Mouse (Mus musculus) stomach, embryonic 16.5 days (tissue): Measurements from ENCODE around the gene Nme4. TPM values are rescaled to one million over a fixed set of nuclear protein-coding genes. Genes with fewer than 3 reads are reported as not detected.

Experiments used
- ATAC-seq: fragments of 200-750 bp; cut with Nextera tagmentation; 2 replicates; pipeline ENCODE4 v1.8.0; 2017; ENCODE audit warnings: moderate number of reproducible peaks, moderate TSS enrichment; ENCODE audit not compliant: insufficient read depth, low FRiP score
- H3K27ac ChIP-seq: fragments of 300-500 bp; sonication (generic); 2 replicates; pipeline ENCODE4 v1.5.1; 2014; ENCODE audit warnings: low read length
- H3K27me3 ChIP-seq: fragments of 300-500 bp; sonication (generic); 2 replicates; pipeline ENCODE4 v1.6.1; 2014; ENCODE audit warnings: low read length, control low read depth, mixed read lengths; ENCODE audit not compliant: control insufficient read depth, insufficient read depth
- H3K36me3 ChIP-seq: fragments of 300-500 bp; sonication (generic); 2 replicates; pipeline ENCODE4 v1.6.1; 2014; ENCODE audit warnings: low read length; ENCODE audit not compliant: control insufficient read depth, insufficient read depth
- H3K4me1 ChIP-seq: fragments of 300-500 bp; sonication (generic); 2 replicates; pipeline ENCODE4 v1.6.1; 2014; ENCODE audit warnings: low read length, control low read depth, mixed read lengths; ENCODE audit not compliant: control insufficient read depth, insufficient read depth
- H3K4me2 ChIP-seq: fragments of 300-500 bp; sonication (generic); 2 replicates; pipeline ENCODE4 v1.6.1; 2014; ENCODE audit warnings: low read depth, low read length, mixed read lengths
- H3K4me3 ChIP-seq: fragments of 300-500 bp; sonication (generic); replicated peaks from 2 replicates; pipeline ENCODE4 v1.5.1; 2014; ENCODE audit warnings: mild to moderate bottlenecking, low read length
- H3K9ac ChIP-seq: fragments of 300-500 bp; sonication (generic); 2 replicates; pipeline ENCODE4 v1.6.1; 2014; ENCODE audit warnings: low read length
- H3K9me3 ChIP-seq: fragments of 300-500 bp; sonication (generic); replicated peaks from 2 replicates; pipeline ENCODE4 v1.6.1; 2016; ENCODE audit warnings: low read length, control low read depth; ENCODE audit not compliant: control insufficient read depth
- WGBS: fragments of 180-500 bp; shearing (Covaris S2); extraction: QIAGEN DNeasy Blood & Tissue Kit; methylation state at CpG from one replicate; pipeline ENCODE4 v1.1.7; 2014; 5-methylcytosine and 5-hydroxymethylcytosine counted together
- polyA plus RNA-seq: library from polyadenylated mRNA; unstranded; fragments of >200 nt; fragmentation: Nextera tagmentation; extraction: Ambion mirVana; gene quantifications from 2 replicates; pipeline ENCODE4 v1.2.1, GENCODE M21; 2015

Gene Nme4
- polyA plus RNA-seq, 1 experiment from 2014 or later: 67.7 TPM

DNA sequence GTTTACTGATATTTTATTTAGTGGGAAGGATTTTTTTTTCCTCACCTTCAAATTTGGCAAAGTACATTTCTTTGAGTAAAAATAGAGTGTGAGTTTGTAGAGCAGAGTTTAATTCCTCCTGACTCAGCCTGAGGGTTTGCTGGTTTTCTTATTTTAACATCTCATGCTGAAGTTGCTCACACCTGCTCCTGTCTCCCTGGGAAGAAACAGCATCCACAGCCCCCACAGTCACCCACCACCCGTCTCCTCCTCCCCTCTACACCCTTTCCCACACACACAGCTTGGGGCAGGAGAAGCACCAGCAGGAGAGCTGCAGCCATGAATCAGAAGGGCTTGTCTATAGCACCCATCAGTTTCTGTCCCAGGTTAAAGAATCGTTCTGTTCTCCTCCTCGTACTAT lies 20.2 kb downstream of the Nme4 start:
- 62% methylated on average over 3 of the region's 3 CpGs for WGBS
- Histone ChIP-seq H3K27me3 (no peaks in the 10 kb centered on the region), H3K36me3 (no peaks in the 10 kb centered on the region), H3K9ac (no peak overlapping the region), H3K4me1 (no peaks in the 10 kb centered on the region), H3K9me3 (no peaks in the 10 kb centered on the region), H3K4me3 (no peak overlapping the region), H3K27ac (no peak overlapping the region), H3K4me2 (no peak overlapping the region)
- no peak for ATAC-seq

DNA sequence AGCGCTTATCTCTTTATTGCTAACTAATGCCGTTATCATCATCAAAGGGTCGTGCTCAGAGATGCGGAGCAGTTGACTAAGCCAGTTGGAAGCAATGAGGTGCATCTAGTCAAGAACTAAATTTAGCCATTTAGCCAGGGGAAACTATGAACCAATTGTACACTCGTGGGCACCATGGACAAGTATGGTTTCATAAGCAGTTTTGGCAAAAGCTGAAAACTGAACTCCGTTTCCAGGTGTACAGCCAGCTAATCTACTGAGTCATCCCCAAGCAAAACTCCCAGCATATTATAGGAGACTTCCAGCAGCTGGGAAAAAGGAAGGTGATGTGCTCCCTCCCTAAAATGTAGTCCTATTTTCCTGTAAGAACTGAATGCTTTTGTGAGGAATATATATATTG lies 25.3 kb downstream of the Nme4 start:
- no peaks in the 10 kb centered on the region for H3K36me3 ChIP-seq
- peak overlapping the region; percentile 85 for H3K4me3 ChIP-seq
- WGBS: 30% methylated on average over 6 of the region's 6 CpGs
- no peak overlapping the region for H3K27ac ChIP-seq
- no peaks in the 10 kb centered on the region for H3K27me3 ChIP-seq
- H3K4me2 ChIP-seq: peak overlapping the region; percentile 99
- H3K9me3 ChIP-seq: no peaks in the 10 kb centered on the region
- H3K4me1 ChIP-seq: peaks cover 31% of the 10 kb centered on the region
- peak overlapping the region; percentile 90 for H3K9ac ChIP-seq
- ATAC-seq: no peak

DNA sequence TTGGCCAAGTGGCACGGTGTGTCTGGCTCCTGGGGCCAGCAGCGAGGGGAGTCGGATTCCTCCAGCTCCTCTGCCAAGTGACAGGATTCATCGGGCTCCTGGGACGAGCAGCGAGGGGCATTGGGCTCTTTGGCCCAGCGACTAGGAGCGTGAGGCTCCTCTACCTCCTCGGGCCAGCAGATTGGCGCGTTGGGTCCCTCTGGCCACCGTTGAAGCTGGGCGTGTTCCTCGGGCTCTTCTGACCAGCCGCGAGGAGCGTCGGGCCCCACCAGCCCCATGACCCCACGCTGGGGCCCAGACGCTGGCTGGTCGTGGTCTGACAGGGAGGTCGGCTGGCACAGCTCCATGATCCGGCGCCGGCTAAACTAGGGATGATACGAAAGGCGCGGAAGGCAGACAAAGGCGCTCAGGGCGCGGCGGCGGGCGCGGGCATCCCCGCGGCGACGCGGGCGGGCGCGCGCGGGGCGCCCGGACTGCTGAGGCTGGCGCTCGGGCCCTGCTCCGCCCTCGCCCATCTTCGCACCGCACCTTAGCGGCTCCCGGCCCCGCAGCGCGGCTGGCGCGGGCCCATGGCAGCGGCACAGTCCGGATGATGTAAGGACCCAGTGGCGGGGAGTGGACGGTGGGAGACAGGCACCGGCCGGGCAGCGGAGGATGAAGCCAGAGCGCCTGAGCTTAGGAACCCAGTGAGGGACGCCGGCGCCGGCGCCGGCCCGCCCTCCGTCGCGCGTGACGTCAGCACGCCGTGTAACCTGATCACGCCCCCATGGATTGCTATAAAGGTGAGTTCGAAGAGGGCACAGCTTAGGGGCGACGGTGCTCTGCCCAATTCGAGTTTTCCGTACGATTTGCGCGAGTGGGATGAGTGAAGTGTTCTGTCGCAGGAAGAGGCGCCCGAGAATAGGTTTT lies 26.3 kb downstream of the Nme4 start, which contains the start of gene Rab11fip3:
TSS of gene Rab11fip3 (minus strand) at position 725 of the 909 bp plus-strand sequence.
- under 1% methylated on average over 92 of the region's 94 CpGs for WGBS
- Histone ChIP-seq H3K9me3 (no peaks in the 10 kb centered on the region), H3K9ac (peak within 1 kb of the TSS; percentile 90), H3K36me3 (no peaks in the 10 kb centered on the region), H3K27ac (peak within 1 kb of the TSS; percentile 62; the same call in 1 of the 2 replicates), H3K4me1 (peaks cover 31% of the 10 kb centered on the region), H3K27me3 (no peaks in the 10 kb centered on the region), H3K4me2 (peak within 1 kb of the TSS; percentile 99), H3K4me3 (peak within 1 kb of the TSS; percentile 85)
- peak; percentile 93 for ATAC-seq

DNA sequence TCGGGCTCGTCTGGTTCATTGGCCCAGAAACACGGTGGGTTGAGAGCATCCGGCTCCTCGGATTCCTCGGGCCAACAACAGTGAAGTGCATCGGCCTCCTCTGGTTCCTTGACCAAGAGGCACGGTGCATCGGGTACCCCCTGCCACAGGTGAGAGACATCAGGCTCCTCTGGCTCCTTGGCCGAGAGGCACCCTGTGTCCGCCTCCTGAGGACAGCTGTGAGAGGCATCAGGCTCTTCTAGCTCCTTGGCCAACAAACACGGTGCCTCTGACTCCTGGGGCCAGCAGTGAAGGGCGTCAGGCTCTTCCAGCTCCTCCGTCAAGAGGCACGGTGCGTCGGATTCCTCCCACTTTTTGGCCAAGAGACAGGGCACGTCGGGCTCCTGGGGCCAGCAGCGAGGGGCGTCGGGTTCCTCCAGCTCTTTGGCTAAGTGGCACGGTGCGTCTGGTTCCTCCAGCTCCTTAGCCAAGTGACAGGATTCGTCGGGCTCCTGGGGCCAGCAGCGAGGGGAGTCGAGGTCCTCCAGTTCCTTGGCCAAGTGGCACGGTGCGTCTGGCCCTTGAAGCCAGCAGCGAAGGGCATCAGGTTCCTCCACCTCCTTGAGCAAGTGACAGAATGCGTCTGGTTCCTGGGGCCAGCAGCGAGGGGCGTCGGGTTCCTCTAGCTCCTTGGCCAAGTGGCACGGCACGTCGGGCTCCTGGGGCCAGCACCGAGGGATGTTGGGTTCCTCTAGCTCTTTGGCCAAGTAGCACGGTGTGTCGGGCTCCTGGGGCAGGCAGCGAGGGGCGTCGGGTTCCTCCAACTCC lies 27.2 kb downstream of the Nme4 start:
- 1% methylated on average over 44 of the region's 44 CpGs for WGBS
- Histone ChIP-seq H3K9me3 (no peaks in the 10 kb centered on the region), H3K36me3 (no peaks in the 10 kb centered on the region), H3K9ac (peak overlapping the region; percentile 90), H3K27me3 (no peaks in the 10 kb centered on the region), H3K27ac (no peak overlapping the region), H3K4me2 (peak overlapping the region; percentile 99), H3K4me3 (peak overlapping the region; percentile 85), H3K4me1 (peaks cover 31% of the 10 kb centered on the region)
- peak; percentile 5; the same call in 1 of the 2 replicates for ATAC-seq

GRCm38 (mm10) chr17:26066488-26067020 lies 28.8 kb downstream of the Nme4 start:
- Histone ChIP-seq H3K4me3 (peak overlapping the region; percentile 85), H3K27me3 (no peaks in the 10 kb centered on the region), H3K4me2 (peak overlapping the region; percentile 99), H3K27ac (no peak overlapping the region), H3K9ac (0 out of 2 replicates have a peak overlapping the region, but pooled peaks have one; percentile 39), H3K9me3 (no peaks in the 10 kb centered on the region), H3K4me1 (peaks cover 31% of the 10 kb centered on the region), H3K36me3 (no peaks in the 10 kb centered on the region)
- 88% methylated on average over 7 of the region's 7 CpGs for WGBS
- no peak for ATAC-seq

- WGBS: 72% methylated on average over 6 of the region's 6 CpGs
Measured at GRCm38 (mm10) chr17:26064916-26065315, 30.5 kb downstream of the Nme4 start.

GRCm38 (mm10) chr17:26057787-26058567 lies 37.4 kb downstream of the Nme4 start:
- ATAC-seq: no peak

More at GRCm38 (mm10) chr17:26064916-26065315, 30.5 kb downstream of the Nme4 start:
- Histone ChIP-seq H3K4me2 (no peak overlapping the region), H3K27me3 (no peaks in the 10 kb centered on the region), H3K4me3 (no peak overlapping the region), H3K4me1 (peaks cover 30% of the 10 kb centered on the region), H3K9me3 (no peaks in the 10 kb centered on the region), H3K27ac (no peak overlapping the region), H3K9ac (no peak overlapping the region), H3K36me3 (no peaks in the 10 kb centered on the region)
- ATAC-seq: no peak

GRCm38 (mm10) chr17:26057278-26057677 lies 38.1 kb downstream of the Nme4 start:
- Histone ChIP-seq H3K9me3 (no peaks in the 10 kb centered on the region), H3K27me3 (no peaks in the 10 kb centered on the region), H3K4me1 (no peaks in the 10 kb centered on the region), H3K4me3 (no peak overlapping the region), H3K9ac (no peak overlapping the region), H3K36me3 (no peaks in the 10 kb centered on the region; the same call in 1 of the 2 replicates), H3K27ac (no peak overlapping the region), H3K4me2 (no peak overlapping the region)
- WGBS: 92% methylated on average over 8 of the region's 8 CpGs
- no peak for ATAC-seq

More at GRCm38 (mm10) chr17:26057787-26058567, 37.4 kb downstream of the Nme4 start:
- H3K36me3 ChIP-seq: no peaks in the 10 kb centered on the region; the same call in 1 of the 2 replicates
- no peaks in the 10 kb centered on the region for H3K9me3 ChIP-seq
- H3K4me1 ChIP-seq: no peaks in the 10 kb centered on the region
- no peak overlapping the region for H3K4me3 ChIP-seq
- WGBS: 62% methylated on average over 9 of the region's 9 CpGs
- 0 out of 2 replicates have a peak overlapping the region, but pooled peaks have one; percentile 4 for H3K27ac ChIP-seq
- H3K9ac ChIP-seq: no peak overlapping the region
- H3K27me3 ChIP-seq: no peaks in the 10 kb centered on the region
- no peak overlapping the region for H3K4me2 ChIP-seq
